ENCODE assay signal across 8 mouse cellular contexts in genomic region chr7:130263233-130263594, GRCm38 (mm10).
DNase-seq lines count a peak whose midpoint lies in the region; ATAC-seq lines count a peak whose summit lies in the region.
"Had no signal": no experiment of that assay in that cellular context is flagged by ENCODE, and none has a peak within 500 bp of the region (broad histone marks: within the 10 kb centered on the region; RNA-seq: fewer than 3 reads in every experiment).

No protein-coding gene starts in this region.

- intact Hi-C loops in left cerebral cortex, postnatal 10 days (cut with DNase I), result loop anchor here (5.0 to 10.0 kb wide), 4 partner anchors 91 to 508 kb away; no protein-coding TSS in a partner anchor

- no peak for ATAC-seq in liver, embryonic 11.5 days (replicated peaks; ENCODE audit: low FRiP score)
- no peak for ATAC-seq in forebrain, embryonic 15.5 days (replicated peaks)
- no peak for ATAC-seq in liver, embryonic 12.5 days
- ATAC-seq in stomach, embryonic 15.5 days (ENCODE audit: insufficient read depth, low FRiP score, low read depth), result no peak

- no peak overlapping the region for H3K27ac ChIP-seq in liver, embryonic 11.5 days (ENCODE audit: low read depth, low read length)
- peak overlapping the region; percentile 87 for H3K27ac ChIP-seq in forebrain, embryonic 15.5 days (replicated peaks)
- H3K27ac ChIP-seq in liver, embryonic 12.5 days, result no peak overlapping the region
- H3K27ac ChIP-seq in stomach, embryonic 15.5 days, result peak overlapping the region; percentile 92

- 50% methylated on average over 4 of the region's 4 CpGs for WGBS in liver, embryonic 11.5 days
- 19% methylated on average over 4 of the region's 4 CpGs for WGBS in forebrain, embryonic 15.5 days
- 40% methylated on average over 4 of the region's 4 CpGs for WGBS in liver, embryonic 12.5 days (ENCODE audit: insufficient replicate concordance)
- WGBS in stomach, embryonic 15.5 days, result 41% methylated on average over 4 of the region's 4 CpGs

- H3K36me3 ChIP-seq in liver, embryonic 11.5 days (ENCODE audit: control insufficient read depth, insufficient read depth, low read length), result no peaks in the 10 kb centered on the region
- H3K36me3 ChIP-seq in forebrain, embryonic 15.5 days, result no peaks in the 10 kb centered on the region
- H3K36me3 ChIP-seq in liver, embryonic 12.5 days, result no peaks in the 10 kb centered on the region
- H3K36me3 ChIP-seq in stomach, embryonic 15.5 days, result no peaks in the 10 kb centered on the region
- H3K36me3 ChIP-seq: G1E had no signal

- no peaks in the 10 kb centered on the region for H3K9me3 ChIP-seq in liver, embryonic 11.5 days (ENCODE audit: control insufficient read depth, low read length)
- H3K9me3 ChIP-seq in forebrain, embryonic 15.5 days, result no peaks in the 10 kb centered on the region
- no peaks in the 10 kb centered on the region for H3K9me3 ChIP-seq in liver, embryonic 12.5 days (replicated peaks)
- no peaks in the 10 kb centered on the region for H3K9me3 ChIP-seq in stomach, embryonic 15.5 days

- no peak for DNase-seq in liver, embryonic 11.5 days (ENCODE audit: low spot score)
- no peak for DNase-seq in liver
- no peak for DNase-seq in left cerebral cortex, postnatal 10 days (ENCODE audit: extremely low spot score in 1 of 2, low spot score in 2 of 2)
- no peak for DNase-seq in kidney, adult 18-20 months

- H3K27me3 ChIP-seq in liver, embryonic 11.5 days (replicated peaks; ENCODE audit: control insufficient read depth, insufficient read depth, low read length), result peaks cover 55% of the 10 kb centered on the region
- no peaks in the 10 kb centered on the region for H3K27me3 ChIP-seq in forebrain, embryonic 15.5 days
- H3K27me3 ChIP-seq in liver, embryonic 12.5 days (replicated peaks), result peaks cover 84% of the 10 kb centered on the region
- H3K27me3 ChIP-seq in stomach, embryonic 15.5 days (replicated peaks), result no peaks in the 10 kb centered on the region

- H3K9ac ChIP-seq in liver, embryonic 11.5 days (ENCODE audit: low read depth, low read length), result peak overlapping the region; percentile 65; the same call in 1 of the 2 replicates
- H3K9ac ChIP-seq in forebrain, embryonic 15.5 days (replicated peaks), result peak overlapping the region; percentile 80
- no peak overlapping the region for H3K9ac ChIP-seq in liver, embryonic 12.5 days
- peak overlapping the region; percentile 77 for H3K9ac ChIP-seq in stomach, embryonic 15.5 days

- peak overlapping the region; percentile 65 for H3K4me3 ChIP-seq in liver, embryonic 11.5 days (ENCODE audit: low read depth, low read length)
- peak overlapping the region; percentile 75 for H3K4me3 ChIP-seq in forebrain, embryonic 15.5 days
- peak overlapping the region; percentile 56 for H3K4me3 ChIP-seq in liver, embryonic 12.5 days
- peak overlapping the region; percentile 68 for H3K4me3 ChIP-seq in stomach, embryonic 15.5 days (replicated peaks)

- peak overlapping the region; percentile 66 for H3K4me2 ChIP-seq in liver, embryonic 11.5 days
- peak overlapping the region; percentile 85 for H3K4me2 ChIP-seq in forebrain, embryonic 15.5 days (replicated peaks)
- H3K4me2 ChIP-seq in liver, embryonic 12.5 days, result peak overlapping the region; percentile 56
- peak overlapping the region; percentile 76 for H3K4me2 ChIP-seq in stomach, embryonic 15.5 days

- peaks cover 12% of the 10 kb centered on the region for H3K4me1 ChIP-seq in liver, embryonic 11.5 days (replicated peaks; ENCODE audit: control insufficient read depth, insufficient read depth, low read length)
- peaks cover 72% of the 10 kb centered on the region for H3K4me1 ChIP-seq in forebrain, embryonic 15.5 days
- peaks cover 5% of the 10 kb centered on the region; the same call in 1 of the 2 replicates for H3K4me1 ChIP-seq in liver, embryonic 12.5 days
- H3K4me1 ChIP-seq in stomach, embryonic 15.5 days, result peaks cover 27% of the 10 kb centered on the region; the same call in 1 of the 2 replicates

Comparison
In these comparisons a context has a peak if more than half of its experiments do, and no peak if none do; other contexts are left out.
1. H3K27ac ChIP-seq: peak in forebrain, embryonic 15.5 days (single experiment) and stomach, embryonic 15.5 days (single experiment); none in liver, embryonic 11.5 days (single experiment) and liver, embryonic 12.5 days (single experiment).
2. Peak in every context shown above with its lines, with median percentiles within 50 percentile points of each other: H3K4me2 ChIP-seq and H3K4me3 ChIP-seq.